Mouse (Mus musculus) T-helper 17 cell (primary cell): ENCODE measurements around the gene Heg1.

Experiments
- in situ Hi-C, 2 experiments: fragments of 300-600 bp; cut with MboI, MseI; formaldehyde crosslinking; loops; 1 replicate in 1 of 2; 2 replicates in 1 of 2; pipeline ENCODE4 v1.15.1; 2025; ENCODE audit warnings: high pct_unique_total_duplicates in 2 of 2

Heg1 gene

DNA sequence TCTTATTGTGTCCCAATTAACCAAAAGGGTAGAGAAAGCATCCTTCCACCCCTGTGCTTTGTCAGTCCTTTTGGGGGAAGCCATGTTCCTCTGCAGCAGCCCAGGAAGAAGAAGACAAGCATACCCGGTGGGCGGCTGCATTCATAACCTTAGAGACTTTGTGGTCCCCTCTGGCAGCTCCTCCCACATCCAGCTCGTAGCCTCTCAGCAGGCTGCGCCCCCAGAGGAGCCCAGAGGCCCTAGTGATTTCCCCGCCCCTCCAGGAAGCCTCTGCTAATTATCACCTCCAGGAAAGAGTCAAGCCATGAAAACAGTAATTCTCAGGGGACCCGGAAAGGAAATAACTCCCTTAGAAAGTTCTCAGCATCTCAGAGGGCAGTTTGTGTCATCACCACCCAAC is 21.1 kb downstream of the Heg1 start:
- in situ Hi-C loops = no loop called here

DNA sequence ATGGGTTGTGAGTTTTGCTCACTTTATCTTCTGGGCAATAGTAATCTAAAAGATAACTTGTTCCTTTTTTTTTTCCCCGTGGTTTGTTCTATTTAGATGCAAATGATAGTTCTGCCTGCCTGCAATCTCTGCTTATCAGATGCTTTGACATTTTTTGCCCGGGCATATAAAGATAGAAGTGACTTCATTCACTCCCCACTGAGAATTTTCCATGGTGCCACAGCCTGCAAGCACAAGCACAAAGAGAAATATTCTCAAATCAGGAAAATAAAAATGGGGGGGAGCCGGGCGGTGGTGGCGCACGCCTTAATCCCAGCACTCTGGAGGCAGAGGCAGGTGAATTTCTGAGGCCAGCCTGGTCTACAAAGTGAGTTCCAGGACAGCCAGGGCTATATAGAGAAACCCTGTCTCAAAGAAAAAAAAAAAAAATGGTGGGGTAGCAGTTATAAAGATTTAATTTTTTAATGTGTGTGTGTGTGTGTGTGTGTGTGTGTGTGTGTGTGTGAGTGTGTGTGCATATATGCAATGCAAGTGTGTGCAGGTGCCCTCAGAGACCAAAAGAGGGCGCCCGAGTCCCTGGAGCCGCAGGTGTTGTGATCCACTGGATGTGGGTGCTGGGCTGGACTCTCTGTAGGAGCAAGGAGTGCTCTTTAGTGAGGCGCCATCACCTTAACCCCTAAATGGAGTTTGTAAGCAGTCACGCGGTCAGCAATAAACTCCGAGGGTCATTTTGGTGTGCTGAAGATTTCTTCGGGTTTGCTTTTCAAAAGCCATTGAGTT is 22.1 kb downstream of the Heg1 start:
- in situ Hi-C loops = no loop called here

DNA sequence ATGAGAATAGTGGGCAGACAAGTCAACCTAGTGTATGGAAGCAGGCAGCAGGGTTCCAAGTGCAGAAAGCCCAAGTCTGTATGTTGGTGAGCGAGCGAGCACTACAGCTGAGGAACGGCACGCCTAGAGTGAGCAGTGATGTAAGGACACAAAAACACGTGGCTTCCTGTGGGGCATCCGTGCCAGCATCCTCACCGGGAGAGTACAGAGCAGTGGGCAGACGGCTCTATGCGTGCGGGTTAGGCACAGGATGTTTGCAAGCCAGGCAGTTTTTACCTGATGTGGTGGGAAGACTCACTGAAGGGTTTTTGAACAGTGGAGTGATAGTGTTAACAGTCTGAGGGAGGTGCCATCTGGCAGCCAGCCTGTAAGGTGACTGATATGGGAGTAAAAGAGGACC is 23.9 kb downstream of the Heg1 start:
- in situ Hi-C loops = no loop called here

DNA sequence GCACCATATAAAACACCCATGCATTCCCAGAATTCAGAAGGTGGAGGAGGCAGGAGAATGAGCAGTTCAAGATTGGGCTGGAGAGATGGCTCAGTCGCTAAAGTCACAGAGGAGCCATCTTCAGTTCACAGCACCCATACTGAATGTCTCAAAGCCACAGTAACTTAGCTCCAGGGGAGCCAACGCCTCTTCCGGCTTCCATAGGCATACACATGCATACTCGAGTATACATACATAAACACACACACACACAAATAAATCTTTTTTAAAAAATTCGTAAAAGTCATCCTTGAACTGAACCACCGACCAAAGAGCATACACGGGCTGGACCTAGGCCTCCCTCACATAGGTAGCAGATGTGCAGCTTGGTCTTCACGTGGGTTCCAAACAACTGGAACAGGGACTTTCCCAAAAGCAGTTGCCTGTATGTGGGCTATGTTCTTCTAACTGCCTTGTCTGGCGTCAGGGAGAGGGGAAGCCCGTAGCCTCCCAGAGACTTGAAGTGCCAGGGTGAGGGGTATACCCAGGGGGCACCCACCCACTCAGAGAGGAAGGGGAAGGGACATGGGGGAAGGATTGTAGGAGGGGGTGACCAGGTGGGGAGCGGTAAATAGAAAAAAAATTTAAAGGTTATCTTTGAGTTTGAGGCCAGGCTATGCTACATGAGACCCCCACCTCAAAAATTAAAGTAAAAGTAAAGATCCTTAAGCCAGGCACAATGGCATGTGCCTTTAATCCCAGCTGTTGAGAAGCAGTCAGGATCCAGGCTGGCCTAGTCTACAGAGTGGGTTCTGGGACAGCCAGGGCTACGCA is 24.6 kb downstream of the Heg1 start:
- in situ Hi-C loops = no loop called here

DNA sequence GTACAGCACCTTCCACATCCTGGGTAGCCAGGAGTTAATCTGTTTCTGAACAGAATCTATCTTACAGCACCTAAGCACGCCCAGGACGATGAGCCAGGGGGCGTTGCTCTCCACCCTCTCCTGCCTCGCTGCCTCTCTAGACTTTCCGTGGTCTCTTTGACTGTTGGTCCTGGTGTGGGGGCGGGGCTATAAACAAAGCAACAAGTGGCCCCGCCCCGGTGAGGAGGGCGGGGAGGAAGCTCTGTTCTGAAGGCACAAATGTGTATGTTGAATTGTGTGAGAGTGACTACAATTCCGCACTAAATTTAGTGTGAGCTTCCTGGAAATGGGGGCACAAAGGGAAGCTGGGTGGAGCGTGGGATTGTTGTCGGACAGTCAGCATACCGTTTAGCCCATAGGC is 30.1 kb downstream of the Heg1 start:
- in situ Hi-C loops = no loop called here

DNA sequence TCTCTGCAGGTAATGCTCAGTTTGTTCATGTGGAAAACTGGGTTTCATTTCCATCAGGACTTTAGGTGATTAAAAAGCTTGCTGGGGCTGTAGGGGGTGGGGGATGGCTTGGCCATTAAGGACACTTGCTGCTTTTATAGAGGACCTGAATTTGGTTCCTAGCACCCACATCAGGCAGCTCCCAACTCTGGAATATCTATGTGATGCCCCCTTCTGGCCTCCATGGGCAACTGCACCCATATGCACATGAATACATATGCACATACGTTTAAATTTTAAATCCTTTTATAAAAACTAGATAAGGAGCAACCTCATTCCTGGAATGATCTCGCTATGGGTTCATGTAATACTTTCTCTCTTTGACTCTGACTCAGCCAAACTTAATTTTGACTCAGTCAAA is 39.1 kb downstream of the Heg1 start:
- in situ Hi-C loops = no loop called here

DNA sequence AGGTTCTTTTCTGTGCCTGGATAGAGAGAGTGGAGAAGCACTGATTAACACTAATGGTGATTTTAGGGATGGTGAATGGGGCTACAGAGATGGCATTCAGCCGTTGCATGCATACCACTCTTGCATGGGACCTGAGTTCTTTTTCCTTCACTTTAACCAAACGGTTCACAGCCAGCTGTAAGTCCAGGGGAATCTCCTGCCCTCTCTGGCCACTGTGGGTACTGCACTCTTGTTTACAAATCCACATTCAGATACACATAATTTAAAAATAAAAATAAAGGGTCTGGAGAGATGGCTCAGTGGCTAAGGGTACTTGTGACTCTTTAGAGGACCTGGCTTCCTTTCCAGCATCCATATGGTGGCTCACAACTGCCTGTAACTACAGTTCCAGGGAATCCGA is 39.8 kb downstream of the Heg1 start:
- in situ Hi-C loops = no loop called here

DNA sequence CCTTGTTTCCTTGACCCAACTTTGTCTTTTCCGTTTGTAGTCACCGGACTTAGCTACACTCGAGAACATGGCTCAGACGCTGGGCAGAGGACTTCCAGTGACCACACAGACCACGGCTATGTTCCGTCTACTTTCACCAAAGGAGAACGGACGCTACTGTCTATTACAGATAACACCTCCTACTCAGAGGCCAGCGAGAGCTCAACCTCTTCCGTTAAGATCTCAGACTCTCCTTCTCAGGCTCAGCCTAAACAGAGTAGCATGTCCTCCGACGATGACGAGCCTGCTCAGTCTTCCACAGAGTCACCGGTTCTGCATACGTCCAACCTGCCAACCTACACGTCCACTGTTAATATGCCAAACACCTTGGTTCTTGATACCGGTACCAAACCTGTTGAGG is 42.1 kb downstream of the Heg1 start:
- in situ Hi-C loops = no loop called here

DNA sequence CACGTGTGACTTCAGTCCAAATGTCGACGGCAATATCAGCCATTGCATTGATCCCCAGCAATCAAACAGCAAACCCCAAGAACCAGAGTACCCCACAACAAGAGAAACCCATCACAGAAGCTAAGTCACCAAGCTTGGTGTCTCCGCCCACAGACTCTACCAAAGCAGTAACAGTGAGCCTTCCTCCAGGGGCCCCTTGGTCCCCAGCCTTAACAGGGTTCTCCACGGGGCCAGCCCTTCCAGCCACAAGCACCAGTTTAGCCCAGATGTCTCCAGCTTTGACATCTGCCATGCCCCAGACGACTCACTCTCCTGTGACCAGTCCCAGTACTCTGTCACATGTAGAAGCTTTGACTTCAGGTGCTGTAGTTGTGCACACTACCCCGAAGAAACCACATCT is 42.7 kb downstream of the Heg1 start:
- in situ Hi-C loops = no loop called here

DNA sequence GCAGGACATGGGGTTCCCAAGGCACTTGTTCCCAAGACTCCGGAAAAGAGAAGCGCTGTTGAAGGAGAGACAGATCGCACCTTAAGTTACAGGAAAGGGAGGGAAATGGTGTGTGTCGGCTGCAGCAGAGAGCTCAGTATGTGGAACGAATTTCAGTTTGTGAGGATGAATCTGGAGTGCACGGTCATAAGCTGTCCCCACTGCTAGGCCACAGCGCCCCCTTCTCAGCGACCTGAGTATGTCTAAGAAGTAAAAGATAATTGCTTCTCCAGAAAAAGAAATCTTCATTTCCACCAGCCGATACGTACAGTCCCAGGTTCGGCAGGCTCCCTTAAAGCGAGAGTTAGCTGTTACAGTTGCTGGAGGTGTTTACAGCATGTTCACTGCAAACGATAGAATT is 44.3 kb downstream of the Heg1 start:
- in situ Hi-C loops = no loop called here

DNA sequence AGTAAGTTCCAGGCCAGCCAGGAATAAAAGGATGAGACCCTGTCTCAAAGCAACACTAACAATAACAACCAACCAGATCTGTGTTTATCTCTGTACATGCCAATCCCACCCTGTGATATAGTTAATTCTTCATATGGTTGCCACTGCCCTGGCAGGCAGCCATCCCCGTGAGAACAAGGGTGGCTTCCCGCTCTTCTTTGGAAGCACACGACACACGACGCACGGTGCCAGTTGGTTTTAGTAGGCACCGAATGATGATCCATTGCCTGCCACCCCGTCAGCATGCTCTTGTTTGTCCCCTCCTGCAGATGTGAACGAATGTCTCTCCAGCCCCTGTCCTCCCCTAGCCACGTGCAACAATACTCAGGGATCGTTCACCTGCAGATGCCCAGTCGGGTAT is 47.1 kb downstream of the Heg1 start:
- in situ Hi-C loops = no loop called here

DNA sequence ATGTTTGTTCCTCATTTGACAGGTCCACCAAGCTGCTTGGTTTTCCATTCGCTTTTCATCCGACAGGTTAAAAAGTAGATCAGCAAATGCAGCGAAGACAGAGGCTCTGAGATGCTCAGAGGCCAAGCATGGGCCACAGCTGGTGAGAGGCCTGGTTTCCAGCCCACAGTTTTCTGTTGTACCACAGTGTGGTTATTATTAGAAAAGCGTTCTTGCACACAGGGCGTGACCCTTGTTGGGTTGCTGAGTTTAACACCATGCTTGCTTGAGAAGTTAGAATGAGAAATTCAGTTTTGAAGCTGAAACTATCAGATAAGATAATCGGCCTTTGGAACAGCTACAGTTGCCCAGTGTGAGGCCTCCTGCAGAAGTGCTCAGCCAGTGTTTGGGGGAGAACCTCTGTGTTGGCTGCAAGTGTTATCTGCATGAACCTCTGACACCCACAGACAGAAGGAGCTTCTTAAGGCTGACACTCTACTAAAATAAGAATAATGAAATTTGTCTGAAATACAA is 48.1 kb downstream of the Heg1 start:
- in situ Hi-C loops = no loop called here

DNA sequence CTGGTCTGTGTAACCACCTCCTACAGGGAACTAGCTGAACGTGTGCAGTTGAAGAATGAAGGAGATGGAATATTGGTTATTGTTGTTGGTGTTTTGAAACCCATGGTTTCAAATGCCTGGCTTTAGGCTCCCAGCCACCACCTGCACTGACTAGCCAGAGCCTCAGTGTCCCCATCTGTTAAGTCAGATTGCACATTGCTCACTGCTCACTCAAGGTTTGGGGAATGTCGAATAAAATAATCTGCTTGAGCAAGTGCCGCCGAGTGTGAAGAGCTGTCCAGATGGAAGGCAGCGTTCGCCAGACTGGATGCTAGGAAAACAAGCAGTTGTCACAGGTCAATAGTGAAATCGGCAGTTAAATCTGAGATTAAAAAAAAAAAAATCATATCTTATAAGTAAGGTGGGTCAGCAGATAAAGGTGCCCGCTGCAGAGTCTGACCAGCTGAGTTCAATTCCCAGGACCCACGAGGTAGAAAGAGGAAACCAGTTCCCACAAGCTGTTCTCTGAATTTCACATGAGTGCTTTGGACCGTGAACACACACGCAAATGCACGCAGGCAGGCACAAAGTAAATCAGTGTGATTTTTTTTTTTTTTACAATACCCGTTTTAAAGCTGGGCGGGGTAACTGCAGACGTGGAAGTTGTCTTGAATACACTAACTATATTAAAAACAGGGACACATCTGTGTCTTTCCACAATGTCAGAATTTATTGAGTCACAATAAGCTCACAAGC is 48.8 kb downstream of the Heg1 start:
- in situ Hi-C loops = no loop called here

DNA sequence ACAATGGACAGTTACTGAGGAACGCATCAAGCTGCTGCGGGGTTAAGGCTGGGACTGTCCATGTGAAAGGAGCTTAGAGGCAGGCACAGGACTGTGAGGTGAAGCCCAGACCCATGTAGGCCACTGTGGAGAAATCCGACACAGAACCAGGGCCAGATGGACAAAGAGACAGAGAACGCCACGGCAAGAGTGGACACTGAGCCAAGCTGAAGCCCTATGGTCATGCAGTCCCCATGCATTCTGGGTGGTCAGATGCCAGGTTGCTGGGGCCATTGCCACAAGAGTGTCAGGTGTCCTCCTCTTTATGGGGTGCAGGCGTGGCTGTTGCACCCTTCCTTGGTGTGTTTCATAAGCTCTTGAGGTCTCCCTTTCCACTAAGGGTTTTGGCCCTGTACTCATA is 49.7 kb downstream of the Heg1 start:
- in situ Hi-C loops = no loop called here

DNA sequence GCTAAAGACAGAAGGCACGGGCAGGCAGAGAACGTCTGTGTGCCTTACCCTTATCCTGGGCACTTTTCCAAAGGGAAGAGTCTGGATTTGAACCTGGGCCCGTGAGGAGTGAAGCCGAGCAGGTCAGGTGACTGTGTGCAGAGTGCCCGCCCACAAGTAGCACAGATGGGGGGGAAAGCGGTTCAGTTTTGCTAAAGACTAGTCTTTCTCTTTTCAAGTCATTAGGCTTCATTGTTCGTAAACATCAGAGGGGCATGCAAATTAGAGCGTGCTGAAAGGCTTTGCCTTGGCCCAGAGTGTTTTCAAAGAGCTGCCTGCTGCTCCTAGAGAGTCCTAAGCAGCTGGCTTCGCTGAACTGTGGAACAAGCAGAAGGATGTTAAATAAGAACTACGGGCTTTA is 50.4 kb downstream of the Heg1 start:
- in situ Hi-C loops = no loop called here

DNA sequence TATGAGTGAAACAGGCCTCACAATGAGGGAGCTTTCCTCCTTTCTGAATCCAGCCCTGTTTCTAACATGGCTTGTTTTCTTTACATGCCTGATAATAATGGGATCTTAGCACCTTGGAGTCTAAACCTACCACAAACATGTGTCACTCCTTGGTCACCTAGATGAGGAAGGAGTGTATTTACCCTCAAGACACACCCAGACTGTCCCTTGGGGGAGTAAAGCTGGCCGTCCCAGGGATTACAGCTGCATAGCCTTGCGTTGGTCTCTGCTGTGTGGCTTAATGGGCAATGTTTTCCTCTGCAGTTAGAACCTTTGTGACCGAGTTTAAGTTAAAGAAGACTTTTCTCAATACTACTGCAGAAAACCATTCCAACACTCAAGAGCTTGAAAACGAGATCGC is 51.1 kb downstream of the Heg1 start:
- in situ Hi-C loops = no loop called here

DNA sequence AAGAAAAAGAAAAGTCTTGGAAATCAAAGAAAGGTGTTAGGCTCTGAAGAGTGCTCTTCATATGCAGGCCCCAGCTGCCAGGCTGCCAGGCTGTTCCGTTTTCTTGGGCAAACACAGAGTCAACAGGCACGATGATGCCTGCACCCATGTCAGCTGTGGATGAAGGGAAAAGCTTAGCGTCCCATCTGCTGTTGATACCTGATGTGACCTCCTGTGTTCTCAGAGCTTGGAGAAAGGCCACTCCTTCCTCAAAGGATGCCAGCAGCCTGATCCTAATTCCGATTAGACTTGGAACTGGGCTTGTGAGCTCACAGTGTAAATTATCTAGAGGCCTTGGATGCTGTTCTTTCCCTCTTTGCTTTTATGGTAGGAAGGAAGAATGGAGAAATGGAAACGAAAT is 51.6 kb downstream of the Heg1 start:
- in situ Hi-C loops = no loop called here

DNA sequence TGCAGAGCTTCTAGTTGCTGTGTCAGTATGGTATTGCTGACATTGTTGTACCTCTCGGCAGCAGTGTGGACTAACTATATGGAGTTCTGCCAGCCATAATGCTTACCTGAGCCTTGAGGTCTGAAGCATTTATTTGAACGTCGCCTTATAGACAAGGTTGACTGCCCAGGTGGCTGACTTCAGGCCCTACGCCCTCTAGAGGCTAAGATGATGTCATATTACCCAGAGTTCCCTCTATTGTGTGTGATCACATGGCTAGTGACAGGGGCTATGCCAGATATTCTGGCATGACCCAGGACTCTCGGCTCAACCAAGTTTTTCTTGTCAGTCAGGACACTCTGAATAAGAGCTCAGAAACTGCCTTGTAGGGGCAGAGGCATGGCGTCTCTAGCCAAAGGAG is 52.6 kb downstream of the Heg1 start:
- in situ Hi-C loops = no loop called here

DNA sequence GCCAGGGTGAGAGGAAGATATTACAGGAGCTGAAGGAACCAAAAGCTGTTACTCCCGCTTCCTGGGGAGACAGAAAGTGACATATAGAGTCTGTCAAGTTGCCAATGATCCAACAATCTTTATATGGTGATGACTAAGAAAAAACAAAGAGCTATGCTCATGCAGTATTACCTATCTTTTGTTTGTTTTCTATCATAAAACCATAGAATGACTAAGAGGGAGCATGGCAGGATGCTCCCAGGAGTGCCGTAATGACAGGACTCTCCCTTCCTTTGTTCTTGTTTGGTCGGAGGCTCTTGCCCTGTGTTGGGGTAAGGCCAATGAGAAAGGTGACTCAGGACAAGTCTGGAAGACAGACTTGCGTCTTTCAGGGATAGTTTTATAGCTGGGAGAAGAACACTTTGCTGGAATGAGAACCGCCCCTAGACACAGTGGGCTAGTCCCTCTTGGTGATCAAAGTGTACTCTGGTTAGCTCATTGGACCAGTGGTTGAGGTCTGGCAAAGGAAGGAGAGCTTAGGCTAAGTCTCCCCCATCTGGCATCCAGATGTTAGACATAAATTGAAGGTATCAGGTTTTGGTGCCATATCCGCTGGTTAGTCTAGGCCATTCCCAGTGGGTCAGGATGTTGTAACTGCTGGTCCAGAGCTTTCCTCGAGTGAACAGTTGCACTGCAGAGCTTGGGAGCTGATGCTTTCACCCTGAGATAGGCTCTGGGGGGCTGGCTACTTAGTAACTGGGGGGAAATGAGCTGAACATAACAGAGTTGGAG is 55.0 kb downstream of the Heg1 start:
- in situ Hi-C loops = no loop called here

DNA sequence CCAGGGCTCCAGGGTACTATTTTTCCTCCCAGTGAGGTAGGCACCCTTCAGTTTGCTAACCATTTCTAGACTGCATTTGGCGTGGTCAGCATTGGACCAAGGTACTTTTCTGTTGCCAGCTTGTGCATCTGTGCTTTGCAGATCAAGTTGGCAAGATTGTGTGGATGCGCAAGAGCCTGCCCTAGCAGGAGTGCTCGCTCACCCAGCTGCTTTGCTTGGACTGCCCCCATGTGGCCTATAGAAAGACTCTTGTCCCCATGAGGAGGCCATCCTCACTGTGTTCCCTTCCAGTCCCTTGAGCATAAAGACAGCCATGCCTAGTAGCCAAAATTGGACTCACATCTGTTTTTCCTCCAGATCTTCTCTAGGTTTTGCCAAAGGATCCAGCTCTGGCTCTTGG is 55.6 kb downstream of the Heg1 start:
- in situ Hi-C loops = loop anchor here in 1 of 2 experiments (10.0 kb wide), 1 partner anchor 65 kb away; no protein-coding TSS in a partner anchor

DNA sequence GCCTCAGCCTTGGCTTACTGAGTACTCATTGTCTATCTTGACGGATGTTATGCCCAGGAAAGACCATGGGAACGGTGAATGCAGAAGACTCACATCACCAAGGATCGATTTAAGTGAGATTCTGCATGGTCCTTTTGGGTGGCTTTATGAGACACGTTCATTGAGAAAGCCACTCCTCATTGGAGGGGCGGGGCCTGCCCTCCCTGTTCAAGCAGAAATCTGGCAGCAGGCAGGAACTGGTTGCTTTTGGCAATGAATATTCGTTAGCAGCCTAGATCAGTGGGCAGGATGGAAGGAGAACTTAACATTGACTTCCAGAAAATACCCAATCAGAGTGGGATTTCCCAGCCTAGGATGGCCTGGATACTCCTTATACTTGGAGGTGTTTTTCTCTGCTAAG is 56.2 kb downstream of the Heg1 start:
- in situ Hi-C loops = loop anchor here in 1 of 2 experiments (10.0 kb wide), 1 partner anchor 64 kb away; no protein-coding TSS in a partner anchor
